In the genomic region with DNA sequence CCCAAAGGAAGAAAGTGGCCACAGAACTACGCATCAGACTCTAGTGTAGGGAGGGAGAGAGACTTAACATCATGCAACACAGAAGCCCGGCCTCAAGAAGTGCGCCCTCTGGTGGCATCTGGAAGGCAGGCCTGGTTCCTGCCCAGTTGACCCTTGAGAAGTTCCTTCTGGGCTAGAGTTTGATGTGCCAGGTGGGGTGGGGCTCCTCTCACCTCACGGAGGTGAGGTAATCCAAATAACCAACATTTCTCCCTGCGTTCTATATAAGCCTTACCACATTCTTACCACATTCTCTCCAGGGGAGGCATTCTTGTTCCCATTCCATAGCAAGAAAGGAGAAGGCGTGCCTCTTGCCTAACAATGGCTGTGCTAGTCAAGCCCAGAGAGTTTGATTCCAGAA, we compare ENCODE assay signal across 9 mouse cellular contexts. TPM values are rescaled to one million over a fixed set of nuclear protein-coding genes. Genes with fewer than 3 reads are reported as not detected.
DNase-seq lines count a peak whose midpoint lies in the region; ATAC-seq and TF ChIP-seq lines count a peak whose summit lies in the region.
"Had no signal": no experiment of that assay in that cellular context is flagged by ENCODE, and none has a peak within 500 bp of the region (broad histone marks: within the 10 kb centered on the region; RNA-seq: fewer than 3 reads in every experiment).

No protein-coding gene starts in this region.

- peaks cover under 1% of the 10 kb centered on the region; the same call in 1 of the 2 replicates for H3K36me3 ChIP-seq in kidney, embryonic 16.5 days (ENCODE audit: insufficient read depth, low read length)
- peaks cover 17% of the 10 kb centered on the region for H3K36me3 ChIP-seq in midbrain, embryonic 14.5 days (ENCODE audit: control insufficient read depth, insufficient read depth, low read length)
- no peaks in the 10 kb centered on the region; the same call in 1 of the 2 replicates for H3K36me3 ChIP-seq in testis, adult 2 months (ENCODE audit: control insufficient read depth, insufficient read depth, low read length)

- no peak for TF ChIP-seq POLR2A in testis, adult 2 months (IDR thresholded peaks at IDR 0.05; ENCODE audit: control insufficient read depth, low read depth, low read length)

- 24% methylated on average over 6 of the region's 6 CpGs for WGBS in kidney, embryonic 16.5 days
- WGBS in midbrain, embryonic 14.5 days: 22% methylated on average over 6 of the region's 6 CpGs

- no peak overlapping the region for H3K4me3 ChIP-seq in kidney, embryonic 16.5 days (ENCODE audit: low read length)
- H3K4me3 ChIP-seq in left cerebral cortex, adult 2 months: no peak overlapping the region
- H3K4me3 ChIP-seq in midbrain, embryonic 14.5 days (replicated peaks; ENCODE audit: low read depth, low read length): no peak overlapping the region
- no peak overlapping the region for H3K4me3 ChIP-seq in testis, adult 2 months (ENCODE audit: control insufficient read depth, low read depth, low read length)
- H3K4me3 ChIP-seq: erythroblast, embryonic 14.5 days had no signal

- H3K4me1 ChIP-seq in kidney, embryonic 16.5 days (ENCODE audit: insufficient read depth, low read length): no peaks in the 10 kb centered on the region
- H3K4me1 ChIP-seq in midbrain, embryonic 14.5 days (ENCODE audit: control insufficient read depth, insufficient read depth, low read length): peaks cover 3% of the 10 kb centered on the region
- peaks cover 5% of the 10 kb centered on the region; the same call in 1 of the 2 replicates for H3K4me1 ChIP-seq in testis, adult 2 months (ENCODE audit: control insufficient read depth, insufficient read depth, low read length)

- H3K9me3 ChIP-seq in kidney, embryonic 16.5 days (ENCODE audit: low read length): no peaks in the 10 kb centered on the region
- no peaks in the 10 kb centered on the region for H3K9me3 ChIP-seq in midbrain, embryonic 14.5 days (ENCODE audit: control insufficient read depth, low read length)

- peak; percentile 83 for DNase-seq in kidney, adult 18-20 months
- peak; percentile 72 to 78 for DNase-seq in adrenal gland, adult 18-20 months (ENCODE audit: low spot score in 2 of 2)
- DNase-seq in embryo, embryonic 10.5 days (ENCODE audit: low spot score): peak; percentile 84
- peak; percentile 74 to 86 for DNase-seq in heart, postnatal 14 days
- DNase-seq in left cerebral cortex, adult 2 months (ENCODE audit: extremely low spot score in 1 of 2, low spot score in 2 of 2): peak; percentile 66 to 82
- peak; percentile 80 for DNase-seq in midbrain, embryonic 14.5 days

- intact Hi-C loops in heart, postnatal 14 days (cut with DNase I): no loop called here
- intact Hi-C loops in left cerebral cortex, adult 2 months (cut with DNase I): loop anchor here (10.0 kb wide), 1 partner anchor 226 kb away; the partner anchor contains the start of gene Grrp1

- no peak for ATAC-seq in kidney, embryonic 16.5 days (ENCODE audit: low FRiP score, low TSS enrichment)
- no peak for ATAC-seq in midbrain, embryonic 14.5 days (ENCODE audit: low FRiP score, low TSS enrichment)

- peak; percentile 95 for TF ChIP-seq CTCF in left cerebral cortex, adult 2 months (IDR thresholded peaks at IDR 0.05)
- TF ChIP-seq CTCF in testis, adult 2 months (IDR thresholded peaks at IDR 0.05; ENCODE audit: control insufficient read depth, insufficient read depth, insufficient replicate concordance, low read depth, low read length): peak; percentile 83; the same call in 1 of the 2 replicates

- no peak overlapping the region for H3K9ac ChIP-seq in kidney, embryonic 16.5 days (replicated peaks; ENCODE audit: low read length)
- no peak overlapping the region for H3K9ac ChIP-seq in midbrain, embryonic 14.5 days (replicated peaks; ENCODE audit: low read length)

- H3K27ac ChIP-seq in kidney, embryonic 16.5 days (ENCODE audit: low read length): no peak overlapping the region
- no peak overlapping the region for H3K27ac ChIP-seq in left cerebral cortex, adult 2 months
- H3K27ac ChIP-seq in midbrain, embryonic 14.5 days (replicated peaks; ENCODE audit: low read depth, low read length): no peak overlapping the region
- H3K27ac ChIP-seq in testis, adult 2 months (ENCODE audit: control insufficient read depth, insufficient read depth, low read depth, low read length): no peak overlapping the region

- peaks cover 5% of the 10 kb centered on the region; the same call in 1 of the 2 replicates for H3K27me3 ChIP-seq in kidney, embryonic 16.5 days (ENCODE audit: insufficient read depth, low read length)
- no peaks in the 10 kb centered on the region for H3K27me3 ChIP-seq in midbrain, embryonic 14.5 days (ENCODE audit: control insufficient read depth, insufficient read depth, low read length)
- no peaks in the 10 kb centered on the region for H3K27me3 ChIP-seq in testis, adult 2 months (ENCODE audit: control insufficient read depth, insufficient read depth, low read length)

- no peak overlapping the region for H3K4me2 ChIP-seq in kidney, embryonic 16.5 days (replicated peaks; ENCODE audit: low read depth, low read length)
- no peak overlapping the region for H3K4me2 ChIP-seq in midbrain, embryonic 14.5 days (ENCODE audit: low read length)

RNA-seq across cellular contexts. Expression of gene Stmn1, which starts 12.7 kb away (rescaled TPM):
- polyA plus RNA-seq in kidney, embryonic 16.5 days (2015; fragmentation: Nextera tagmentation; extraction: Ambion mirVana): 1,595 and 1,651 TPM in 2 replicates
- 10 to 100 TPM; 24.8 to 25.6 TPM for total RNA-seq in adrenal gland, adult 18-20 months (2021)
- 10 to 100 TPM; 50.0 to 79.2 TPM for total RNA-seq in heart, postnatal 14 days (2021)
- 1,000 to 10,000 TPM in 1 of 2 experiments, 100 to 1,000 TPM in 1; 990 to 1,034 TPM for total RNA-seq in left cerebral cortex, adult 2 months (2021)
- 6,974 and 7,359 TPM in 2 replicates for polyA plus RNA-seq in midbrain, embryonic 14.5 days (2014; fragmentation: Nextera tagmentation; extraction: Ambion mirVana)
- 109 and 126 TPM in 2 replicates for polyA plus RNA-seq in testis, adult 2 months (2012; rRNA removed)

RNA-seq across cellular contexts. Expression of gene Paqr7, which starts 15.6 kb away (rescaled TPM):
- polyA plus RNA-seq in kidney, embryonic 16.5 days (2015; fragmentation: Nextera tagmentation; extraction: Ambion mirVana): 3.3 and 4.4 TPM in 2 replicates
- total RNA-seq in adrenal gland, adult 18-20 months (2021): 10 to 100 TPM; 22.2 to 30.2 TPM
- 10 to 100 TPM; 15.5 to 19.6 TPM for total RNA-seq in heart, postnatal 14 days (2021)
- 10 to 100 TPM; 69.3 to 77.9 TPM for total RNA-seq in left cerebral cortex, adult 2 months (2021)
- polyA plus RNA-seq in midbrain, embryonic 14.5 days (2014; fragmentation: Nextera tagmentation; extraction: Ambion mirVana): 6.6 and 14.3 TPM in 2 replicates
- 65.0 and 67.1 TPM in 2 replicates for polyA plus RNA-seq in testis, adult 2 months (2012; rRNA removed)
- polyA plus RNA-seq: erythroblast, embryonic 14.5 days had no signal

RNA-seq across cellular contexts. Expression of gene Aunip, which starts 29.9 kb away (rescaled TPM):
- polyA plus RNA-seq in kidney, embryonic 16.5 days (2015; fragmentation: Nextera tagmentation; extraction: Ambion mirVana): 15.1 and 16.3 TPM in 2 replicates
- total RNA-seq in adrenal gland, adult 18-20 months (2021): under 1 TPM; 0.48 to 0.56 TPM
- under 1 TPM in 1 of 2 experiments, not detected in 1; 0.68 TPM for total RNA-seq in heart, postnatal 14 days (2021)
- under 1 TPM; 0.54 to 0.63 TPM for total RNA-seq in left cerebral cortex, adult 2 months (2021)
- 0.78 and 1.6 TPM in 2 replicates for polyA plus RNA-seq in midbrain, embryonic 14.5 days (2014; fragmentation: Nextera tagmentation; extraction: Ambion mirVana)
- polyA plus RNA-seq in testis, adult 2 months (2012; rRNA removed): 3.7 and 3.8 TPM in 2 replicates

RNA-seq across cellular contexts. Expression of gene Mtfr1l, which starts 54.3 kb away (rescaled TPM):
- polyA plus RNA-seq in kidney, embryonic 16.5 days (2015; fragmentation: Nextera tagmentation; extraction: Ambion mirVana): 126 and 127 TPM in 2 replicates
- 100 to 1,000 TPM; 123 to 132 TPM for total RNA-seq in adrenal gland, adult 18-20 months (2021)
- total RNA-seq in heart, postnatal 14 days (2021): 100 to 1,000 TPM; 162 to 167 TPM
- 10 to 100 TPM; 60.6 to 66.1 TPM for total RNA-seq in left cerebral cortex, adult 2 months (2021)
- polyA plus RNA-seq in midbrain, embryonic 14.5 days (2014; fragmentation: Nextera tagmentation; extraction: Ambion mirVana): 181 and 185 TPM in 2 replicates
- 286 and 306 TPM in 2 replicates for polyA plus RNA-seq in testis, adult 2 months (2012; rRNA removed)

Comparison
In these comparisons a context has a peak if more than half of its experiments do, and no peak if none do; other contexts are left out.
1. RNA of gene Stmn1, which starts 12.7 kb away (total RNA-seq): 990 to 1,034 TPM in left cerebral cortex, adult 2 months; 50.0 to 79.2 TPM in heart, postnatal 14 days and 24.8 to 25.6 TPM in adrenal gland, adult 18-20 months; every median in the first group is over 10 times any median in the second.
2. Peak in every context shown above with its lines, with median percentiles within 50 percentile points of each other: DNase-seq.